Mouse (Mus musculus): ENCODE measurements at regions not wholly inside any gene's neighbourhood (a gene's known extent, or its start where the extent isn't known, plus 50 kb on each side); places are given as distances from the start of the nearest gene placed in this dataset.

DNA sequence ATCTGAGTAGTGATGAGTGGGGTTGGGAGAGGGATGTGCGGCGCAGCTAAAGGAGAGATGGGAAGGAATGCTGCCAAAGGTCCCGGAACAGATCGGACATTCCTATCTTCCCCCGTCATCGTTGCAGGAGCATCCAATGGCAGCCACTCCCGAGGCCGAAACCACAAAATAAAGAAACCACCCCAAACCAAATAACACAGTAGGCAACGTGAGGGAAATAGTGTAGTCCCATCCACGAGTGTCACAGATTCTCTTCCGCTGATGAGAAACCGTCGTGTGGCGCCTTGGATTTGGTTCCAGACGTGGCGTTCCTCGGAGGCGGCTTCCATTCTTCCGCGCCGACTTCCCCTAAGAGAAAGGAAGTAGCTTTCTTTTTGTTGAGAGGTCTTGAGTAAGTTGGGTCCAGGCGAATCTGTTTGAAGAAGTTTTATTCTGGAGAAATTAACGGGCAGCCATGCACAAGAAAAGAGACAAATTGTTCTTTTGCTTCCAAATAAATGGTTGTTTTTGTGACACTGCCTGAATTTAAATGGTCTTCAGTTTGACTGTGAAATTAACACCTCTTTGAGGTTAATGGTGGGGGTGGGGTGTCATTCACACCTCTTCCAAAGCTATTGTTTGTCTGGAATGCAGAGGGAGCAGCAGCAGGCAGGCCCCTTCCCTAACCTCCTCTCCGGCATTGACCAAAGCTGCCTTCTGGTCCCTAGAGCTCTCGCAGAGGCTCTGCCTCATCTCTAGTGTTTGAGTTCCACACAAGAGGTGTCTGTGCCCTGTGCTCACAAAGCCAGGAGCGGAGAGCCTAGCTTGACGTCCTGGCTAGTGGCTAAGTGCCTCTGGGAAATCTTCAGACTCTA, 88.3 kb upstream of the Eomes start:
- ATAC-seq (ENCODE audit: low FRiP score, low TSS enrichment) (no peak), DNase-seq (peak; percentile 43)
- 6% methylated on average over 27 of the region's 27 CpGs for WGBS
- no peaks in the 10 kb centered on the region for H3K36me3 ChIP-seq (ENCODE audit: control insufficient read depth, insufficient read depth, low read length)
- H3K27me3 ChIP-seq (ENCODE audit: control insufficient read depth, insufficient read depth, low read length), result peaks cover 12% of the 10 kb centered on the region; the same call in 1 of the 2 replicates
- peaks cover 6% of the 10 kb centered on the region; the same call in 1 of the 2 replicates for H3K4me1 ChIP-seq (ENCODE audit: control insufficient read depth, insufficient read depth, low read length)
- peak overlapping the region; percentile 49 for H3K4me2 ChIP-seq (ENCODE audit: low read length)
- peak overlapping the region; percentile 24 for H3K4me3 ChIP-seq (replicated peaks; ENCODE audit: low read depth, low read length)
- H3K9ac ChIP-seq (replicated peaks; ENCODE audit: low read length), result no peak overlapping the region
- no peaks in the 10 kb centered on the region for H3K9me3 ChIP-seq (ENCODE audit: control insufficient read depth, low read length)
- no peak overlapping the region for H3K27ac ChIP-seq (replicated peaks; ENCODE audit: low read depth, low read length)

DNA sequence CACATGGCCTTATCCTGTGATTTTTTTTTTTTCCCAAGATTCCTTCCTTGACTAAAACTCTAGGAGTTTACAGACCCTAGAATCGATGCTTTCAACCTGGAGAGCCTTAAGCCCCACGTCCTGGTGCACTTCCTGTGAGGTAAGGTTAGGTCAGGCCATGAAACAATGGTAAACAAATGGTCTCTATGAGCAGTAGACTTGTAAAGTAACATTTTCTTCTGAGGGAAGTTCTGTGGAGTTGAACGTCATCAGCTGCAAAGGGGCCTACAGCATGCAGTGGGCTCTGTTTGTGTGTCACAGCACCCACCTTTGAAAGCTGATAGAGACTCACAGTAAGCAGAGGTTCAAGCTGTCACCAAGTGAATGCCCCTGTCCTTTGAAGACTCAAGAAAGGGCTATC, 87.3 kb upstream of the Eomes start:
- Histone ChIP-seq H3K9ac (replicated peaks; ENCODE audit: low read length) (no peak overlapping the region), H3K36me3 (ENCODE audit: control insufficient read depth, insufficient read depth, low read length) (no peaks in the 10 kb centered on the region), H3K9me3 (ENCODE audit: control insufficient read depth, low read length) (no peaks in the 10 kb centered on the region), H3K4me1 (ENCODE audit: control insufficient read depth, insufficient read depth, low read length) (peaks cover 6% of the 10 kb centered on the region; the same call in 1 of the 2 replicates), H3K4me2 (ENCODE audit: low read length) (no peak overlapping the region), H3K4me3 (replicated peaks; ENCODE audit: low read depth, low read length) (no peak overlapping the region), H3K27me3 (ENCODE audit: control insufficient read depth, insufficient read depth, low read length) (peaks cover 8% of the 10 kb centered on the region; the same call in 1 of the 2 replicates), H3K27ac (replicated peaks; ENCODE audit: low read depth, low read length) (no peak overlapping the region)
- WGBS, result 79% methylated on average over 3 of the region's 3 CpGs
- DNase-seq (no peak), ATAC-seq (ENCODE audit: low FRiP score, low TSS enrichment) (no peak)

DNA sequence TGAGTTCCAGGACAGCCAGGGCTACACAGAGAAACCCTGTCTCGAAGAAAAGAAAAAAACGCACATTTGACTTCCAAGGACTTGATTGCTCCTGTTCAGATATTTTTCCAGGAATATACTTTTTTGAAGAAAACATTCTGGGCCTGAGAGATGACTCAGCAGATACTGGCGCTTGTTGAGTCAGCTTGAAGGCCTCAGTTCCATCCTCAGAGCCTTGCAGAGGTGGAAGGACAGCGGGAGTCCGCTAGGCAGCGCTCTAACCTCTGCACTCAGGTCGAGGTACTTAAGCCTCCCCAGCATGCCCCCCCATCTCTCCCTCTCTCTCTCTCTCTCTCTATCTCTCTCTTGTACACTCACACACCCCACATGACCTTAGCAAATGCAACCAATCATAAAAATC, 86.3 kb upstream of the Eomes start:
- Histone ChIP-seq H3K36me3 (ENCODE audit: control insufficient read depth, insufficient read depth, low read length) (no peaks in the 10 kb centered on the region), H3K27me3 (ENCODE audit: control insufficient read depth, insufficient read depth, low read length) (peaks cover 8% of the 10 kb centered on the region; the same call in 1 of the 2 replicates), H3K9me3 (ENCODE audit: control insufficient read depth, low read length) (no peaks in the 10 kb centered on the region), H3K4me3 (replicated peaks; ENCODE audit: low read depth, low read length) (no peak overlapping the region), H3K9ac (replicated peaks; ENCODE audit: low read length) (no peak overlapping the region), H3K27ac (replicated peaks; ENCODE audit: low read depth, low read length) (no peak overlapping the region), H3K4me1 (ENCODE audit: control insufficient read depth, insufficient read depth, low read length) (peaks cover 6% of the 10 kb centered on the region; the same call in 1 of the 2 replicates), H3K4me2 (ENCODE audit: low read length) (no peak overlapping the region)
- ATAC-seq (ENCODE audit: low FRiP score, low TSS enrichment), result no peak
- WGBS, result 68% methylated on average over 7 of the region's 7 CpGs
- no peak for DNase-seq

DNA sequence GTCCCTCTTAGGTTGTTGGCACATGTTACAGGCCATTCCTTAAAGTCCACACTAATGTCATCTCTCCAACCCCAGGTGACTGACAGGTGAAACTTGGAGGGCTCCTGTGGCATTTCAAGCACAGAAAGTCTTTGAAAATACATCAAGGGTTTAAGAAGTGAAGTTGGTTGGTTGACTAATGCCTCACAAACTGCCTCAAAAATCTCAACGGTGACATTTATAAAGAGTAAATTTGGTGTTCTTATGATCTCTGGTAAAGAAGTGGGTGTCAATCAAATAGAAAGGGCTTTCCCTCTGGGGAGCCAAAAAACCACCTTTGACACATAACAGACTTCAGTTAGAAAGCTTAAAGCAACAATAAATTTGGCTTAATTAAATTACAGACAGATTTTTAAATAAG, 85.2 kb upstream of the Eomes start:
- Histone ChIP-seq H3K9ac (replicated peaks; ENCODE audit: low read length) (no peak overlapping the region), H3K36me3 (ENCODE audit: control insufficient read depth, insufficient read depth, low read length) (no peaks in the 10 kb centered on the region), H3K9me3 (ENCODE audit: control insufficient read depth, low read length) (no peaks in the 10 kb centered on the region), H3K4me1 (ENCODE audit: control insufficient read depth, insufficient read depth, low read length) (peaks cover 6% of the 10 kb centered on the region; the same call in 1 of the 2 replicates), H3K27me3 (ENCODE audit: control insufficient read depth, insufficient read depth, low read length) (peaks cover 8% of the 10 kb centered on the region; the same call in 1 of the 2 replicates), H3K4me3 (replicated peaks; ENCODE audit: low read depth, low read length) (no peak overlapping the region), H3K27ac (replicated peaks; ENCODE audit: low read depth, low read length) (no peak overlapping the region), H3K4me2 (ENCODE audit: low read length) (no peak overlapping the region)
- WGBS, result 83% methylated on average over 1 of the region's 1 CpGs
- ATAC-seq (ENCODE audit: low FRiP score, low TSS enrichment) (no peak), DNase-seq (no peak)

DNA sequence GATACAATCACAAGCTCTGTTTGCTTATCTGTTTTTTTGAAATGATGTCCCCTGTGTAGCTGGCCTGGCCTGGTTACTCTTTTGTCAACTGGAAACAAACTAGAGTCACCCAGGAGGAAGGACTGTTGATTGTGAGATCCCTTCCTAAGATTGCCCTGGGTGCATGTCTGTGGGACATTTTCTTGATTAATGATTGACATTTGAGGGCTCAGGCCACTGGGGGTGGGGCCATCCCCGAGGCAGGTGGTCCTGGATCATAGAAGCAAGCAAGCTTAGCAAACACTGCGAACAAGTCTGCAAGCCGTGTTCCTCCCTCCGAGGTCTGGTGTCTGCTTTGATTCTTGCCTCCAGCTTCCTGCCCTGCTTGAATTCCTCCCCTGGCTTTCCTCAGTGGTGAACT, 84.4 kb upstream of the Eomes start:
- H3K4me1 ChIP-seq (ENCODE audit: control insufficient read depth, insufficient read depth, low read length), result peaks cover 6% of the 10 kb centered on the region; the same call in 1 of the 2 replicates
- H3K27me3 ChIP-seq (ENCODE audit: control insufficient read depth, insufficient read depth, low read length), result peaks cover 8% of the 10 kb centered on the region; the same call in 1 of the 2 replicates
- H3K36me3 ChIP-seq (ENCODE audit: control insufficient read depth, insufficient read depth, low read length), result no peaks in the 10 kb centered on the region
- H3K9ac ChIP-seq (replicated peaks; ENCODE audit: low read length), result no peak overlapping the region
- WGBS, result 69% methylated on average over 4 of the region's 4 CpGs
- no peak overlapping the region for H3K27ac ChIP-seq (replicated peaks; ENCODE audit: low read depth, low read length)
- H3K4me3 ChIP-seq (replicated peaks; ENCODE audit: low read depth, low read length), result no peak overlapping the region
- no peak overlapping the region for H3K4me2 ChIP-seq (ENCODE audit: low read length)
- H3K9me3 ChIP-seq (ENCODE audit: control insufficient read depth, low read length), result no peaks in the 10 kb centered on the region
- DNase-seq (no peak), ATAC-seq (ENCODE audit: low FRiP score, low TSS enrichment) (no peak)

DNA sequence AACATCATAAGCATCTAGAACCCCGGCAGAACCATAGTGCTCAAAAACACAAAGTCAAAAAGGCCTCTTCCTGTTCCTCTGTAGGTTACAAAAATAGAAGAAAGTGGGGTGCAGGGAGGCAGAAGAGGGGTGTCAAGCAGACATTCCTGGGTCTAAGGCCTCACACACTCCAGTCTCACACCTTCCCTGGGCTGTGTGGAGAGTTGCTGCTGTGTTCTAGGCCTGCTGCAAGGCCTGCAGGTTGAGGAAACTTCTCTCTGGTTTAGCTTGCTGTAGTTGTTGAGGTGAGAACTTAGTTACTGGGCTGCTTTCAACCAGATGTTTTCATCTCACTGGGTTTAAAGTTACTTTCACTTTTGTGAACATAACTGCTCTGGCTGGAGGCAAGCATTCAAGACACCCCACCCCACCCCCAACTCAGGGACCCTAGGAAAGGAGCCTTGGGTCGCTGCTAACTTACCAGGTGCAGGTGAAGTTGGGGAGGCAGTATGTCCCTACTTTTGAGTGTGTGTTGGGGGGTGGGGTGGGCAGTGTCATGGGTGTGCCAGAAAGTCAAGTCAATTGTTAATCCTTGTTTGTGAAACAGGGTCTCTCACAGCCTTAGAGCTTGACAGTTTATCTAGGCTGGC, 81.5 kb upstream of the Eomes start:
- Histone ChIP-seq H3K36me3 (ENCODE audit: control insufficient read depth, insufficient read depth, low read length) (no peaks in the 10 kb centered on the region), H3K9me3 (ENCODE audit: control insufficient read depth, low read length) (no peaks in the 10 kb centered on the region), H3K9ac (replicated peaks; ENCODE audit: low read length) (no peak overlapping the region), H3K4me3 (replicated peaks; ENCODE audit: low read depth, low read length) (no peak overlapping the region), H3K4me1 (ENCODE audit: control insufficient read depth, insufficient read depth, low read length) (no peaks in the 10 kb centered on the region), H3K27ac (replicated peaks; ENCODE audit: low read depth, low read length) (no peak overlapping the region), H3K4me2 (ENCODE audit: low read length) (no peak overlapping the region), H3K27me3 (ENCODE audit: control insufficient read depth, insufficient read depth, low read length) (no peaks in the 10 kb centered on the region)
- ATAC-seq (ENCODE audit: low FRiP score, low TSS enrichment) (no peak), DNase-seq (no peak)
- WGBS, result 85% methylated on average over 2 of the region's 2 CpGs

DNA sequence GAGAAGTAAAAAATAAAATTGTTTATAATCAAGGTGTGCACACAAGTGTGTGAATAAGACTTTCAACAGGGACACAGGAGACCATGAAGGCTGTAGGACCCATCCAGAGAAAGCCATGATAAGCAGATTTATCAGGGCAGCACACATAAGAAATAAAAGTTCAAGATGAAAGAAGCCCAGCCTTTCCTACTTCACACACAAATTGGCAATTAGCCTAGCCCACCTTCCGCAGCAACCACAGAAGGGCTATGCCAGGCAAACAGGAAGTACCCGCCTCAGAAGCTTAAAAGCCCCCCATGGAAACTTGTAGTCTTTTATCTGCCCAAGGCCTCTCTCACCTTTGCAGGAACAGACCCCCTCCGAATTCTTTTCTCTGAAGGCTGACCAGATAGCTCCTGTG, 77.5 kb upstream of the Eomes start:
- H3K9ac ChIP-seq (replicated peaks; ENCODE audit: low read length), result no peak overlapping the region
- 79% methylated on average over 3 of the region's 3 CpGs for WGBS

DNA sequence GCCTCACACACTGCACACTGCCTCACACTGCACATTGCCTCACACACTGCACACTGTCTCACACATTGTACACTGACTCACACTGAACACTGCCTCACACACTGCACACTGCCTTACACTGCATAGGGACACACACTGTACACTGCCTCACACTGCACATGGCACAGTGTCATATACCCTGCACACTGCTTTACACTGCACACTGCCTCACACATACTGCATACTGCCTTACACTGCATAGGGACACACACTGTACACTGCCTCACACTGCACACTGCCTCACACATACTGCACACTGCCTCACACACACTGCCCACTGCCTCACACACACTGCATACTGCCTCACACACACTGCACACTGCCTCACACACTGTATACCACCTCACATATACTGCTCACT, 76.8 kb upstream of the Eomes start:
- Histone ChIP-seq H3K36me3 (ENCODE audit: control insufficient read depth, insufficient read depth, low read length) (no peaks in the 10 kb centered on the region), H3K4me2 (ENCODE audit: low read length) (no peak overlapping the region), H3K27ac (replicated peaks; ENCODE audit: low read depth, low read length) (no peak overlapping the region), H3K9ac (replicated peaks; ENCODE audit: low read length) (no peak overlapping the region), H3K4me3 (replicated peaks; ENCODE audit: low read depth, low read length) (no peak overlapping the region), H3K27me3 (ENCODE audit: control insufficient read depth, insufficient read depth, low read length) (no peaks in the 10 kb centered on the region), H3K4me1 (ENCODE audit: control insufficient read depth, insufficient read depth, low read length) (no peaks in the 10 kb centered on the region), H3K9me3 (ENCODE audit: control insufficient read depth, low read length) (no peaks in the 10 kb centered on the region)
- no peak for DNase-seq
- ATAC-seq (ENCODE audit: low FRiP score, low TSS enrichment), result no peak

More for the DNA sequence above, 77.5 kb upstream of the Eomes start:
- DNase-seq, result no peak
- Histone ChIP-seq H3K27me3 (ENCODE audit: control insufficient read depth, insufficient read depth, low read length) (no peaks in the 10 kb centered on the region), H3K36me3 (ENCODE audit: control insufficient read depth, insufficient read depth, low read length) (no peaks in the 10 kb centered on the region), H3K4me2 (ENCODE audit: low read length) (no peak overlapping the region), H3K4me1 (ENCODE audit: control insufficient read depth, insufficient read depth, low read length) (no peaks in the 10 kb centered on the region), H3K4me3 (replicated peaks; ENCODE audit: low read depth, low read length) (no peak overlapping the region), H3K9me3 (ENCODE audit: control insufficient read depth, low read length) (no peaks in the 10 kb centered on the region), H3K27ac (replicated peaks; ENCODE audit: low read depth, low read length) (no peak overlapping the region)
- ATAC-seq (ENCODE audit: low FRiP score, low TSS enrichment), result no peak

DNA sequence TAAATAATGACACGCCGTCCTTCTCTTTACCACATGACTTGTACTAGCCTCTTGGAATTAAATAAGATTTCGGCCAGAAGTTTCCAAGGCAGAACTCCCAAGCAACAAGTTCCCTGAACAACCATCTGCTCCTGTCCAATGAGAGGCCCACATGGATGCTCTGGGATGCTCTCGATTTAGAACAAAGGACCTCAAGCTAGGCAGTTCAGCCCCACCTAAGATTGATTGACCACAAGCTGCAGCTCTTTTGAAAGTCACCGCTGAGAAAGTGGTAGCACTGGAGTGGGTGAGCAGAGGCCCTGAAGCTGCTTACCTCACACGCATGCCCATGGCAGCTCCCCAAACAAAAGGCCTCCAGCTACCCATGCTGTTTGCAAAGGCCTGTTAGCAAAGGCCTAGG, 73.1 kb upstream of the Eomes start:
- Histone ChIP-seq H3K4me2 (ENCODE audit: low read length) (no peak overlapping the region), H3K9ac (replicated peaks; ENCODE audit: low read length) (no peak overlapping the region), H3K27me3 (ENCODE audit: control insufficient read depth, insufficient read depth, low read length) (no peaks in the 10 kb centered on the region), H3K27ac (replicated peaks; ENCODE audit: low read depth, low read length) (no peak overlapping the region), H3K4me3 (replicated peaks; ENCODE audit: low read depth, low read length) (no peak overlapping the region), H3K4me1 (ENCODE audit: control insufficient read depth, insufficient read depth, low read length) (no peaks in the 10 kb centered on the region), H3K9me3 (ENCODE audit: control insufficient read depth, low read length) (no peaks in the 10 kb centered on the region), H3K36me3 (ENCODE audit: control insufficient read depth, insufficient read depth, low read length) (no peaks in the 10 kb centered on the region)
- no peak for DNase-seq
- 61% methylated on average over 6 of the region's 6 CpGs for WGBS
- no peak for ATAC-seq (ENCODE audit: low FRiP score, low TSS enrichment)
